Comparison of ENCODE assay signal across 8 mouse cellular contexts in the genomic region with DNA sequence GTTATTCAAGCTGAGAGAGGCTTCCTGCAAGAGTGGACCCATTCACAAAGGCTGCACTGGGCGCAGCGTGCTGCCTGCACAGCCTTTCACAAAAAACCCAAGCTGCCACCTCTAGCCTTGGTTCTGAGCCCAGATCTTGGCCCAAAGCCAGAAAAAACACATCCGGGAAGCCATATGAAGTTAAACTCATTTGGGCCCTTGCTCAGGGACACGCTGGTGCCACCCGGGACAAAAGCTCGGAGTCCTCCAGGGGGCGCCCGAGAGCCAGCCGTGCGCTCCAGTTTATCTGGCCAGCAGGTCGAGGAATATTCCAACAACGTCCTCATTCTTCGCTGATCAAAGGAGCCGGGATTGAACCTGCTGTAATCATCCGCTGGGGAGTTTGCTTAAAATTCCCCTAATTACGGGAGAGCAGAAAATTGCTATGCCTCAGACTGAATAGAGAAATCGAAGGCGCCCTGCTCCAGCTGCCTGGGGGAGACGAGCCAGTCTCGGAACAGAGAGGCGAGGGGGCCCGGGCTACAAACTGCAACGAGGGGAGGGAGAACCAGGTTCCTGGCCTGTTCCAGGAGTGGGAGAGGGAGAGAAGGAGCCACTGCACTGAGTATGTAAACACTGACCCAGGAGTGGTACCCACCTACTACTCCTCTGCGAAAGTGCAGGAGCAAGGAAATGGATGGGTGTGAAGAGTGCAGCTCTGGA.
DNase-seq lines count a peak whose midpoint lies in the region; ATAC-seq and TF ChIP-seq lines count a peak whose summit lies in the region.

No protein-coding gene starts in this region.

- TF ChIP-seq POLR2A in brain, embryonic 14.5 days (IDR thresholded peaks at IDR 0.05; ENCODE audit: borderline replicate concordance, extremely low read depth, insufficient read depth, insufficient read length, poor library complexity, severe bottlenecking) = no peak
- TF ChIP-seq POLR2A in limb, embryonic 14.5 days (IDR thresholded peaks at IDR 0.05; ENCODE audit: borderline replicate concordance, extremely low read depth, insufficient read depth, insufficient read length) = no peak

- H3K79me3 ChIP-seq in C2C12 (ENCODE audit: low read depth) = no peaks in the 10 kb centered on the region

- H3K79me2 ChIP-seq in C2C12 (ENCODE audit: control insufficient read depth, insufficient read depth) = no peaks in the 10 kb centered on the region

- H3K9ac ChIP-seq in heart, embryonic 12.5 days = no peak overlapping the region
- H3K9ac ChIP-seq in kidney, embryonic 16.5 days (replicated peaks; ENCODE audit: low read length) = no peak overlapping the region
- H3K9ac ChIP-seq in limb, embryonic 14.5 days (ENCODE audit: low read depth, low read length, severe bottlenecking) = no peak overlapping the region
- H3K9ac ChIP-seq in neural tube, embryonic 14.5 days (replicated peaks; ENCODE audit: low read depth, low read length) = no peak overlapping the region

- ATAC-seq in heart, embryonic 12.5 days (ENCODE audit: insufficient number of reproducible peaks, low FRiP score) = no peak
- peak; percentile 52; the same call in 1 of the 2 replicates for ATAC-seq in kidney, embryonic 16.5 days (ENCODE audit: low FRiP score, low TSS enrichment)
- no peak for ATAC-seq in limb, embryonic 14.5 days (ENCODE audit: low FRiP score, low read depth)
- ATAC-seq in neural tube, embryonic 14.5 days (ENCODE audit: low read depth) = peak; percentile 68

- peaks cover 41% of the 10 kb centered on the region for H3K27me3 ChIP-seq in C2C12 (ENCODE audit: control insufficient read depth, insufficient read depth, insufficient read length)
- H3K27me3 ChIP-seq in heart, embryonic 12.5 days (replicated peaks) = peaks cover 88% of the 10 kb centered on the region
- peaks cover 36% of the 10 kb centered on the region for H3K27me3 ChIP-seq in kidney, embryonic 16.5 days (ENCODE audit: insufficient read depth, low read length)
- no peaks in the 10 kb centered on the region for H3K27me3 ChIP-seq in limb, embryonic 14.5 days (ENCODE audit: control insufficient read depth, insufficient read depth, low read length)
- H3K27me3 ChIP-seq in neural tube, embryonic 14.5 days (ENCODE audit: control insufficient read depth, insufficient read depth, low read length) = no peaks in the 10 kb centered on the region

- no peak overlapping the region for H3K27ac ChIP-seq in heart, embryonic 12.5 days (ENCODE audit: poor library complexity, severe bottlenecking)
- no peak overlapping the region for H3K27ac ChIP-seq in kidney, embryonic 16.5 days (ENCODE audit: low read length)
- H3K27ac ChIP-seq in limb, embryonic 14.5 days (replicated peaks; ENCODE audit: low read depth, low read length) = no peak overlapping the region
- H3K27ac ChIP-seq in neural tube, embryonic 14.5 days (ENCODE audit: low read depth, low read length) = peak overlapping the region; percentile 28; the same call in 1 of the 2 replicates

- H3K36me3 ChIP-seq in C2C12 (ENCODE audit: control insufficient read depth, insufficient read depth) = no peaks in the 10 kb centered on the region
- no peaks in the 10 kb centered on the region for H3K36me3 ChIP-seq in heart, embryonic 12.5 days
- H3K36me3 ChIP-seq in kidney, embryonic 16.5 days (ENCODE audit: insufficient read depth, low read length) = no peaks in the 10 kb centered on the region
- no peaks in the 10 kb centered on the region for H3K36me3 ChIP-seq in limb, embryonic 14.5 days (ENCODE audit: control insufficient read depth, insufficient read depth, low read length)
- no peaks in the 10 kb centered on the region for H3K36me3 ChIP-seq in neural tube, embryonic 14.5 days (ENCODE audit: control insufficient read depth, insufficient read depth, low read length)

- no peak overlapping the region for H3ac ChIP-seq in C2C12 (ENCODE audit: control insufficient read depth, insufficient read length, low read depth)

- peak; percentile 68 for TF ChIP-seq CTCF in C2C12 (IDR thresholded peaks at IDR 0.05; ENCODE audit: control insufficient read depth, insufficient read depth, insufficient read length)
- TF ChIP-seq CTCF in brain, embryonic 14.5 days (IDR thresholded peaks at IDR 0.05; ENCODE audit: borderline replicate concordance, extremely low read depth, insufficient read depth, insufficient read length) = peak; percentile 95

- peaks cover 3% of the 10 kb centered on the region for H3K4me1 ChIP-seq in heart, embryonic 12.5 days (replicated peaks)
- H3K4me1 ChIP-seq in kidney, embryonic 16.5 days (ENCODE audit: insufficient read depth, low read length) = peaks cover 6% of the 10 kb centered on the region; the same call in 1 of the 2 replicates
- no peaks in the 10 kb centered on the region for H3K4me1 ChIP-seq in limb, embryonic 14.5 days (ENCODE audit: control insufficient read depth, insufficient read depth, low read length)
- peaks cover 27% of the 10 kb centered on the region for H3K4me1 ChIP-seq in neural tube, embryonic 14.5 days (ENCODE audit: control insufficient read depth, insufficient read depth, low read length)

- 13% methylated on average over 24 of the region's 24 CpGs for WGBS in heart, embryonic 12.5 days
- WGBS in kidney, embryonic 16.5 days = 8% methylated on average over 24 of the region's 24 CpGs
- WGBS in limb, embryonic 14.5 days = 14% methylated on average over 24 of the region's 24 CpGs
- WGBS in neural tube, embryonic 14.5 days = 8% methylated on average over 24 of the region's 24 CpGs

- H3K4me3 ChIP-seq in C2C12 (ENCODE audit: insufficient read depth, poor library complexity, severe bottlenecking) = no peak overlapping the region
- H3K4me3 ChIP-seq in heart, embryonic 12.5 days = no peak overlapping the region
- no peak overlapping the region for H3K4me3 ChIP-seq in kidney, embryonic 16.5 days (ENCODE audit: low read length)
- H3K4me3 ChIP-seq in limb, embryonic 14.5 days (replicated peaks; ENCODE audit: low read length) = no peak overlapping the region
- no peak overlapping the region for H3K4me3 ChIP-seq in neural tube, embryonic 14.5 days (ENCODE audit: low read depth, low read length)

- H3K4me2 ChIP-seq in heart, embryonic 12.5 days = peak overlapping the region; percentile 43
- H3K4me2 ChIP-seq in kidney, embryonic 16.5 days (replicated peaks; ENCODE audit: low read depth, low read length) = peak overlapping the region; percentile 41
- no peak overlapping the region for H3K4me2 ChIP-seq in limb, embryonic 14.5 days (replicated peaks; ENCODE audit: low read depth, low read length, severe bottlenecking)
- H3K4me2 ChIP-seq in neural tube, embryonic 14.5 days (ENCODE audit: low read depth, low read length) = peak overlapping the region; percentile 23; the same call in 1 of the 2 replicates

- no peaks in the 10 kb centered on the region for H3K9me3 ChIP-seq in heart, embryonic 12.5 days (replicated peaks)
- H3K9me3 ChIP-seq in kidney, embryonic 16.5 days (ENCODE audit: low read length) = no peaks in the 10 kb centered on the region
- H3K9me3 ChIP-seq in limb, embryonic 14.5 days (ENCODE audit: control insufficient read depth, low read length) = no peaks in the 10 kb centered on the region
- H3K9me3 ChIP-seq in neural tube, embryonic 14.5 days (ENCODE audit: control insufficient read depth, low read length) = no peaks in the 10 kb centered on the region

- peak; percentile 96 for DNase-seq in brain, embryonic 14.5 days (ENCODE audit: low read depth)
- DNase-seq in fibroblast of lung, adult 2 months (ENCODE audit: low read depth) = peak; percentile 28
- peak; percentile 29 for DNase-seq in limb, embryonic 14.5 days (ENCODE audit: low spot score)
- DNase-seq in testis, postnatal 10 days (ENCODE audit: low spot score) = peak; percentile 89

TF ChIP-seq in C2C12, 6 proteins besides CTCF, POLR2A, EP300 and RAD21:
- TF ChIP-seq FOSL1 (IDR thresholded peaks at IDR 0.05; ENCODE audit: insufficient read depth, low read length, poor library complexity, severe bottlenecking) = no peak
- no peak for TF ChIP-seq MYOG (IDR thresholded peaks at IDR 0.05; ENCODE audit: control insufficient read depth, extremely low read depth, insufficient read length)
- TF ChIP-seq USF1 (IDR thresholded peaks at IDR 0.05; ENCODE audit: low read depth) = no peak
- no peak for TF ChIP-seq MAX (IDR thresholded peaks at IDR 0.05)
- no peak for TF ChIP-seq CEBPB (IDR thresholded peaks at IDR 0.05; ENCODE audit: low read depth)
- TF ChIP-seq MYOD1 (IDR thresholded peaks at IDR 0.05; ENCODE audit: control insufficient read depth, insufficient read length, low read depth) = no peak

Comparison
In these comparisons a context has a peak if more than half of its experiments do, and no peak if none do; other contexts are left out.
1. DNase-seq: peak in every context shown above with its lines; median percentile 96 in brain, embryonic 14.5 days; 89 in testis, postnatal 10 days; 29 in limb, embryonic 14.5 days; 28 in fibroblast of lung, adult 2 months.
2. ATAC-seq: peak in kidney, embryonic 16.5 days (single experiment) and neural tube, embryonic 14.5 days (single experiment); none in heart, embryonic 12.5 days (single experiment) and limb, embryonic 14.5 days (single experiment).